Mouse (Mus musculus) megakaryocyte, embryonic 14.5 days (primary cell): ENCODE measurements around the gene Igsf9.

Source experiments
- FLI1 ChIP-seq: IDR thresholded peaks from 2 replicates; pipeline ENCODE4 v1.6.1; 2012; ENCODE audit warnings: low read length, inconsistent platforms, mixed read lengths
- GATA1 ChIP-seq: IDR thresholded peaks from 3 replicates; pipeline ENCODE4 v1.6.1; 2012; ENCODE audit warnings: mixed read lengths, low read length, inconsistent platforms, borderline replicate concordance

- TF ChIP-seq FLI1 = no peak
- TF ChIP-seq GATA1 = no peak
These were observed 20.0 kb upstream of the Igsf9 start for GRCm38 (mm10) chr1:172461602-172462001.
